Mouse (Mus musculus): ENCODE data around the gene Padi4. TPM values are rescaled to one million over a fixed set of nuclear protein-coding genes. Genes with fewer than 3 reads are reported as not detected.

Gene Padi4
- total and polyA plus RNA-seq, 3 experiments = not detected

DNA sequence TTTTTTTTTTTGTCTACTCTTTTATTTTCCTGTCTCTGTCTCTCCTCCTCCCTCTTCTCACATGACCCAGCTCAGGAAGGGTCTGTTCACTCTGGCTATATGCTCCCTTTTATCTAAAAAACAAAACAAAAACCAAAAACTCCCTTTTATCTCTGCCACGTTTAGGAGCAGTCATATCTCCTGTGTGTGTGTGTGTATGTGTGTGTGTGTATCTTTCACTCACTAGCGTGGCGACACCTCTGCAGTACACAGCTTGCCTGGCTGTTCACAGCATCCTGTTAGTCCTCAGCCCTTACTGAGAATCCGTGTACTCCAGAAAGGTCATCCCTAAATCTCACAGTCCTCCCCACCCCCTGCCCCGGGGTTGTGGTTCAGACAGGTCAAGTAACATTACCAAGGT is 41.5 kb upstream of the Padi4 start:
- Histone ChIP-seq H3K27ac (ENCODE audit: insufficient read depth, low read depth) (no peak overlapping the region), H3K4me3 (replicated peaks in 1 of 3; ENCODE audit: low read depth in 2 of 3, low read length in 2 of 3, poor library complexity in 1 of 3) (no peak overlapping the region), H3K4me1 (ENCODE audit: control insufficient read depth in 1 of 2, insufficient read depth in 2 of 2) (peaks cover 3 to 8% of the 10 kb centered on the region in 2 experiments; a peak in 1 of 4 replicates), H3K4me2 (ENCODE audit: insufficient read depth, low read depth, poor library complexity, severe bottlenecking) (no peak overlapping the region), H3K79me2 (replicated peaks; ENCODE audit: control insufficient read depth, extremely low read depth, insufficient read depth, poor library complexity, severe bottlenecking) (no peaks in the 10 kb centered on the region), H3K9ac (ENCODE audit: insufficient read depth, low read depth) (no peak overlapping the region), H3K27me3 (replicated peaks) (peaks cover 63% of the 10 kb centered on the region), H3K36me3 (replicated peaks in 1 of 2; ENCODE audit: control insufficient read depth in 1 of 2, insufficient read depth in 1 of 2, low read length in 1 of 2) (no peaks in the 10 kb centered on the region), H3K9me3 (replicated peaks; ENCODE audit: low read length) (peaks cover 4% of the 10 kb centered on the region)
- dilution Hi-C loops (cut with MboI; ENCODE audit: extremely low pct_ligation_motif_present, extremely low pct_unique_long_range_greater_than_20kb, low sequenced_read_pairs) (no loop called here), in situ Hi-C loops (cut with MboI; ENCODE audit: low pct_ligation_motif_present, low pct_unique_long_range_greater_than_20kb, low sequenced_read_pairs) (no loop called here)
- no peak for TF ChIP-seq SMC3 (IDR thresholded peaks at IDR 0.05; ENCODE audit: low read depth, low read length)
- TF ChIP-seq USF2 (conservative IDR thresholded peaks at IDR 0.05; ENCODE audit: low read depth, low read length) = no peak
- TF ChIP-seq CTCF (conservative IDR thresholded peaks at IDR 0.05 in 1 of 2, IDR thresholded peaks at IDR 0.05 in 1 of 2; ENCODE audit: low read depth in 2 of 2, low read length in 2 of 2) = no peak
- TF ChIP-seq CHD2 (IDR thresholded peaks at IDR 0.05; ENCODE audit: low read length) = no peak
- TF ChIP-seq RCOR1 (conservative IDR thresholded peaks at IDR 0.05; ENCODE audit: low read depth, low read length) = no peak
- DNase-seq (ENCODE audit: extremely low read depth) = no peak

DNA sequence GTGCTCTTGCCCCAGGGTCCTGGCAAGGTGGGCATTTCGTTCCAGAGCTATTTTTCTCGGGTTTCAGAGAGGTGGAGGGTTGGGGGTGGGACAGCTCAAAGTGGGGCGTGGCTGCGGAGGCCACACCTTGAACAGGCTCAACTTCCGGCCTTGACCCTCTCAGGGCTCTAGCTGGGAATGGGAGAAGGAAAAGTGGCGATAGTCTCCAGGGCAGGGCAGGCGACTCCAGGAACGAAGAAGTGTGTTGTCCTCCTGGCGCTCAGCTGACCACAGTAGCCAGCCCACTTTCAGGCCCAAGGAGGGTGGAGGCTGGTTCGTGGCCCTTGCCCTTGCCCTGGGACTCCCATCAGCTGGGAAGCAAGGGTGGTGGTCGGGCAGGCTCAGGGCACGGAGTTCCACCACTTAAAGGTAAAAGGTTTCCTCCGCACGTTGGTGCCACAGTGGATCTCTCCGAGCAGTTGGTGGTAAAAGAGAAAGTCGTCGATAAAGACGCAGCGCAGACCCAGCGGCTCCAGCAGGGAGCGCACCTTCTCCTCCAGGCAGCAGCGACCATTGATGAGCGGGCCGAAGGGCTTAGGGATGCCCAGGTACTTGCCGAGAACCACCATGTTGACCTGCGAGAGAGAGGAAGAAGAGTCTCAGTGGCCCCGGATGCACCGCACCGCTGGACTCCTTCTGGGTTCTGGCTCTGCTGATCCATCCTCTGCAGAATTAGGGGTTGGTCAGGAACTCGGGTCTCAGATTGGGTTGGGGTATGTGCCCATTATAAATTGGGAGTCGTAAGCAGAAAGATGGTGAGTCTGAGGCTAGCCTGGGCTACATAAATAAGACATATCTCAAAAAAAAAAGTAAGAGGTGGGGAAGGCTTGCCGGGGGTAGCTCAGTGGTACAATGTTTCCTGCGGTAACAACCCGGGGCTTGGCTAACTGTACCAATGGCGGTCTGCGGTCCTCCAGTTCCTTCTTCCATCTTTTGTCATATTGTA is 40.5 kb upstream of the Padi4 start:
- H3K27ac ChIP-seq (ENCODE audit: insufficient read depth, low read depth) = no peak overlapping the region
- H3K4me1 ChIP-seq (ENCODE audit: control insufficient read depth in 1 of 2, insufficient read depth in 2 of 2) = peaks cover 3 to 8% of the 10 kb centered on the region in 2 experiments; a peak in 1 of 4 replicates
- 0 out of 2 replicates have a peak overlapping the region, but pooled peaks have one; percentile 17 for H3K4me2 ChIP-seq (ENCODE audit: insufficient read depth, low read depth, poor library complexity, severe bottlenecking)
- TF ChIP-seq CTCF (conservative IDR thresholded peaks at IDR 0.05 in 1 of 2, IDR thresholded peaks at IDR 0.05 in 1 of 2; ENCODE audit: low read depth in 2 of 2, low read length in 2 of 2) (peak in 1 of 2 experiments; percentile 61; a peak in 2 of 4 replicates), SMC3 (IDR thresholded peaks at IDR 0.05; ENCODE audit: low read depth, low read length) (peak; percentile 40), RAD21 (IDR thresholded peaks at IDR 0.05; ENCODE audit: low read depth, low read length) (peak; percentile 7), IRF4 (IDR thresholded peaks at IDR 0.05; ENCODE audit: low read depth, low read length) (no peak)
- H3K4me3 ChIP-seq (replicated peaks in 1 of 3; ENCODE audit: low read depth in 2 of 3, low read length in 2 of 3, poor library complexity in 1 of 3) = peak overlapping the region; percentile 38 to 56 (median 47)
- H3K9ac ChIP-seq (ENCODE audit: insufficient read depth, low read depth) = no peak overlapping the region
- H3K36me3 ChIP-seq (replicated peaks in 1 of 2; ENCODE audit: control insufficient read depth in 1 of 2, insufficient read depth in 1 of 2, low read length in 1 of 2) = no peaks in the 10 kb centered on the region
- peaks cover 4% of the 10 kb centered on the region for H3K9me3 ChIP-seq (replicated peaks; ENCODE audit: low read length)
- in situ Hi-C loops (cut with MboI; ENCODE audit: low pct_ligation_motif_present, low pct_unique_long_range_greater_than_20kb, low sequenced_read_pairs) = no loop called here
- no peaks in the 10 kb centered on the region for H3K79me2 ChIP-seq (replicated peaks; ENCODE audit: control insufficient read depth, extremely low read depth, insufficient read depth, poor library complexity, severe bottlenecking)
- dilution Hi-C loops (cut with MboI; ENCODE audit: extremely low pct_ligation_motif_present, extremely low pct_unique_long_range_greater_than_20kb, low sequenced_read_pairs) = no loop called here
- no peak for DNase-seq (ENCODE audit: extremely low read depth)
- peaks cover 62% of the 10 kb centered on the region for H3K27me3 ChIP-seq (replicated peaks)

GRCm38 (mm10) chr4:140813358-140814185 is 39.5 kb upstream of the Padi4 start:
- Histone ChIP-seq H3K79me2 (replicated peaks; ENCODE audit: control insufficient read depth, extremely low read depth, insufficient read depth, poor library complexity, severe bottlenecking) (no peaks in the 10 kb centered on the region), H3K4me3 (replicated peaks in 1 of 3; ENCODE audit: low read depth in 2 of 3, low read length in 2 of 3, poor library complexity in 1 of 3) (peak overlapping the region in 1 of 3 experiments; percentile 10), H3K4me1 (ENCODE audit: control insufficient read depth in 1 of 2, insufficient read depth in 2 of 2) (peaks cover 3 to 8% of the 10 kb centered on the region in 2 experiments; a peak in 1 of 4 replicates), H3K27ac (ENCODE audit: insufficient read depth, low read depth) (no peak overlapping the region), H3K9me3 (replicated peaks; ENCODE audit: low read length) (peaks cover 4% of the 10 kb centered on the region), H3K36me3 (replicated peaks in 1 of 2; ENCODE audit: control insufficient read depth in 1 of 2, insufficient read depth in 1 of 2, low read length in 1 of 2) (no peaks in the 10 kb centered on the region), H3K27me3 (replicated peaks) (peaks cover 63% of the 10 kb centered on the region), H3K4me2 (ENCODE audit: insufficient read depth, low read depth, poor library complexity, severe bottlenecking) (no peak overlapping the region), H3K9ac (ENCODE audit: insufficient read depth, low read depth) (no peak overlapping the region)
- no peak for DNase-seq (ENCODE audit: extremely low read depth)
- TF ChIP-seq PAX5 (IDR thresholded peaks at IDR 0.05; ENCODE audit: low read length) (no peak), IRF4 (IDR thresholded peaks at IDR 0.05; ENCODE audit: low read depth, low read length) (no peak), TBP (conservative IDR thresholded peaks at IDR 0.05; ENCODE audit: low read depth, low read length) (no peak)
- in situ Hi-C loops (cut with MboI; ENCODE audit: low pct_ligation_motif_present, low pct_unique_long_range_greater_than_20kb, low sequenced_read_pairs) = no loop called here
- dilution Hi-C loops (cut with MboI; ENCODE audit: extremely low pct_ligation_motif_present, extremely low pct_unique_long_range_greater_than_20kb, low sequenced_read_pairs) = no loop called here

All from CH12.LX (cell line).